Mouse (Mus musculus): ENCODE data around the gene Pnpla7.

- TF ChIP-seq CTCF (IDR thresholded peaks at IDR 0.05; ENCODE audit: low read depth, low read length) (no peak), TAL1 (conservative IDR thresholded peaks at IDR 0.05; ENCODE audit: low read depth, low read length) (no peak)
Observed at GRCm38 (mm10) chr2:25083697-25084096, 107.9 kb downstream of the Pnpla7 start.

All from G1E (cell line).